Mouse (Mus musculus): ENCODE measurements around the gene Fuca1.

GRCm38 (mm10) chr4:135882023-135882422 lies 38.5 kb upstream of the Fuca1 start:
- TF ChIP-seq CTCF (IDR thresholded peaks at IDR 0.05) (no peak), POLR2A (IDR thresholded peaks at IDR 0.05; ENCODE audit: insufficient read depth, low read depth, low read length) (no peak)
